Mouse (Mus musculus) hindbrain, embryonic 12.5 days (tissue): ENCODE data around the gene Pla2g6. TPM values are rescaled to one million over a fixed set of nuclear protein-coding genes. Genes with fewer than 3 reads are reported as not detected.

Source experiments
- ATAC-seq: fragments of 200-750 bp; cut with Nextera tagmentation; 2 replicates; pipeline ENCODE4 v1.8.0; 2017; ENCODE audit warnings: moderate TSS enrichment; ENCODE audit not compliant: low FRiP score
- H3K27ac ChIP-seq: fragments of 300-500 bp; sonication (generic); 2 replicates; pipeline ENCODE4 v1.5.1; 2016; ENCODE audit warnings: mild to moderate bottlenecking
- H3K27me3 ChIP-seq: fragments of 300-500 bp; sonication (generic); 2 replicates; pipeline ENCODE4 v1.6.1; 2016; ENCODE audit warnings: mild to moderate bottlenecking
- H3K36me3 ChIP-seq: fragments of 300-500 bp; sonication (generic); 2 replicates; pipeline ENCODE4 v1.6.1; 2016; ENCODE audit warnings: mild to moderate bottlenecking
- H3K4me1 ChIP-seq: fragments of 300-500 bp; sonication (generic); 2 replicates; pipeline ENCODE4 v1.6.1; 2016
- H3K4me2 ChIP-seq: fragments of 300-500 bp; sonication (generic); replicated peaks from 2 replicates; pipeline ENCODE4 v1.6.1; 2016; ENCODE audit warnings: mild to moderate bottlenecking
- H3K4me3 ChIP-seq: fragments of 300-500 bp; sonication (generic); 2 replicates; pipeline ENCODE4 v1.5.1; 2016; ENCODE audit warnings: mild to moderate bottlenecking
- H3K9ac ChIP-seq: fragments of 300-500 bp; sonication (generic); 2 replicates; pipeline ENCODE4 v1.6.1; 2016; ENCODE audit warnings: mild to moderate bottlenecking, moderate library complexity
- H3K9me3 ChIP-seq: fragments of 300-500 bp; sonication (generic); replicated peaks from 2 replicates; pipeline ENCODE4 v1.6.1; 2016; ENCODE audit warnings: mild to moderate bottlenecking
- WGBS: fragments of 180-500 bp; shearing (Covaris S2); methylation state at CpG from one replicate; pipeline ENCODE4 v1.1.7; 2016; 5-methylcytosine and 5-hydroxymethylcytosine counted together
- polyA plus RNA-seq: library from polyadenylated mRNA; unstranded; fragments of >200 nt; fragmentation: Nextera tagmentation; extraction: Ambion mirVana; gene quantifications from 2 replicates; pipeline ENCODE4 v1.2.1, GENCODE M21; 2016

Pla2g6 gene
- polyA plus RNA-seq, 1 experiment from 2014 or later: 36.5 TPM

DNA sequence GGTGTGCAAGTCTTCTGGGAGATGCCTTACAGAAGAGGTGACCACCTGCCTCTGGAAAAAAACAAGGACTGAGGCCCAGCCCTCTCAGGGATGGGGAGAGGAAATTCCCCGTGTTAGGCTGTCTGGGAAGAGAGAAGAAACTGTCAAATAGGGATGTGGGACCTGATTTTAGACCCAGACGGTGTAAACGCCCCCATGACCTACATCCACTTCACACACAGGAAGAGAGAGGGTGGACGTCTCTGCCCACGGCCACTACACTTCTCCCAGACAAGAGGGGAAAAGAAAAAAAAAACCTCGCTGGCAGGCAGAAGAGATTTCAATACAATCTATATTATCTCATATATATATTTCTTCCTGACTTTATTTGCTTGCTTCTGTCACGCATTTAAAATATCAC is 32.2 kb upstream of the Pla2g6 start:
- peaks cover 44% of the 10 kb centered on the region for H3K36me3 ChIP-seq
- H3K27me3 ChIP-seq: peaks cover 20% of the 10 kb centered on the region
- 69% methylated on average over 7 of the region's 7 CpGs for WGBS
- H3K9me3 ChIP-seq: no peaks in the 10 kb centered on the region
- H3K27ac ChIP-seq: no peak overlapping the region; the same call in 1 of the 2 replicates
- H3K4me3 ChIP-seq: no peak overlapping the region
- H3K4me1 ChIP-seq: peaks cover 21% of the 10 kb centered on the region
- ATAC-seq: no peak
- no peak overlapping the region for H3K9ac ChIP-seq
- H3K4me2 ChIP-seq: no peak overlapping the region

DNA sequence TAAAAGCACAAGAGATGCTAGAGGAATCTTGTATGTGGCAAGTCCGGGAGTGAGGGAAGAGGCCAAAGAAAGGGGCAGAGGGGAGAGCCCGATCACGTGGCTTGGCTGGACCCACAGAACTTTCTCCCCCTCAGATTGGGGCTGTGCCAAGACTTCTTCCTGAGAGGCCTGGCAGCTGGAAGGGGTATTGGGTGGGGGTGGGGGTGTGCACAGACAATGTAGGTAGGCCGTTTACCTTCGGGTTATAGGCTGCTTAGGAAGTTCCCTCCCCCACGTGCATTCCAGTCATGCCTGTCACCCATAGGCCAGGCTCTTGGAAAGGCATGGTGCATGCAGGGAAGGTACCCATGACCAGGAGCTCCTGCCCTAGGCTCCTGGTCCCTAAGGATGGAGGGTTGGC is 31.8 kb upstream of the Pla2g6 start:
- Histone ChIP-seq H3K36me3 (peaks cover 40% of the 10 kb centered on the region), H3K27me3 (peaks cover 20% of the 10 kb centered on the region), H3K4me3 (no peak overlapping the region), H3K9ac (no peak overlapping the region), H3K4me1 (peaks cover 21% of the 10 kb centered on the region), H3K27ac (no peak overlapping the region; the same call in 1 of the 2 replicates), H3K4me2 (no peak overlapping the region), H3K9me3 (no peaks in the 10 kb centered on the region)
- 31% methylated on average over 6 of the region's 6 CpGs for WGBS
- no peak for ATAC-seq

DNA sequence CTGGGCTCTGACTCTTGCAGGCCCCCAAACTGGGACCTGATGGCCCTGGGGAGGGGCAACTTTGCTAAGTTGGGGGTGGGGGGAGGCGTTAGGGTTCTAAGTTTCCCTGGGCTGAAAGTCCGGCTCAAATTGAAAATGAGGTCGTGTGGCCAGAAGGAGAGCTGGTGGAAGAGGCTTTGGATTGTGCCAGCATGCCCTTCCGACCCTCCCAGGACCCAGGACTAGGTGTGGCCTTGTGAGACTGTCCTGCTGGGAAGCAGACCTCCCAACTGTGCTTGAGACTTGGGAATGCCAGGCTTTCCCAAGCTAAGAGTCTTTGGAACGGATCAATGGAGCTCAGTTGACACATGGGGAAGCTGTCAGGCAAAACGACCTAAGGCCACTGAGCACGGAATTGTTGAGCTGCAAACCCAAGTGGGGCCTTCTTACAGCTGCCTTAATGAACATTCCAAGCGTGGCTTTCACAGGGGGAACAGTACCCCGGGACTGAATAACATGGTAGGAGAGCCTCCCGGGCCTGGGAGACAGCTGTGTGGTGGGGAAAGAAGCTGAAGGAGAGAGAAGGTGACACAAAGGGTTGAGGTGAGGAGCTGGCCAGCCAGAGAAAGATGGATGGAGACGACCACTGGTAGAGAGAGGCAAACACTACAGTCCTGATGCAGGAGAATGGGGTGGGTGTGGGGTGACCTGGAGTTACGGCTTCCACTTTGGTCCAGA is 29.9 kb upstream of the Pla2g6 start:
- Histone ChIP-seq H3K9ac (peak overlapping the region; percentile 57; the same call in 1 of the 2 replicates), H3K27me3 (peaks cover 20% of the 10 kb centered on the region), H3K9me3 (no peaks in the 10 kb centered on the region), H3K4me3 (peak overlapping the region; percentile 40), H3K4me2 (peak overlapping the region; percentile 75), H3K27ac (no peak overlapping the region), H3K36me3 (peaks cover 23% of the 10 kb centered on the region), H3K4me1 (peaks cover 21% of the 10 kb centered on the region)
- ATAC-seq: no peak; the same call in 1 of the 2 replicates
- WGBS: 38% methylated on average over 12 of the region's 12 CpGs

DNA sequence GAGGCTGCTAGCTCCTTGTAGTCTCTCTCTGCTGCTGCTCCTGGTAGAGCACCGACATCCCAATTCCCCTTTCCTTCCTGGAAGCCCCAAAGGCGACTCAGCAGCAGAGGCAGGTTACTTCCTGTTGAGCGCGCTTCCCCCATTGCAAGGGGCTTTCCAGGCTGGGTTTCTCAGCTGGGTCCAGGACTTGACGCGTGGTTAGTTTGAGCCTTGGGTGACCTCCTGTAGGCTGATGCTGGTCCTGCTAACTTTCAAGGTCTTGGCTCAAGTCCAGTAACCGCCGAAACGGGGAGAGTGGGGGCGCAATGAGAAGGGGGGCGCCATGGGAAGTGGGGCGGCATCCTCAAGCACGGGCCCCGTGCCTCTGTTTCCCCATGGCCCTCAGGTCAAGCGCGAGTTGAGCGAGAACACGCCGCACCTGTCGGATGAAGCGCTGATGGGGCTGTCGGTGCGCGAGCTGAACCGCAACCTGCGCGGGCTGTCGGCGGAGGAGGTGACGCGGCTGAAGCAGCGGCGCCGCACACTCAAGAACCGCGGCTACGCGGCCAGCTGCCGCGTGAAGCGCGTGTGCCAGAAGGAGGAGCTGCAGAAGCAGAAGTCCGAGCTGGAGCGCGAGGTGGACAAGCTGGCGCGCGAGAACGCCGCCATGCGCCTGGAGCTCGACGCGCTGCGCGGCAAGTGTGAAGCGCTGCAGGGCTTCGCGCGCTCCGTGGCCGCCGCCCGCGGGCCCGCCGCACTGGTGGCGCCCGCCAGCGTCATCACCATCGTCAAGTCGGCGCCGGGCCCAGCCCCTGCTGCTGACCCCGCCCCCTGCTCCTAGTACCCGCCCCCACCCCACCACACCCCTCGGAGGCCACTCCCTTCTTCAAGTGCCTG is 29.1 kb upstream of the Pla2g6 start:
- Histone ChIP-seq H3K27ac (no peak overlapping the region), H3K27me3 (peaks cover 20% of the 10 kb centered on the region), H3K36me3 (peaks cover 14% of the 10 kb centered on the region), H3K4me2 (peak overlapping the region; percentile 75), H3K9me3 (no peaks in the 10 kb centered on the region), H3K4me1 (peaks cover 21% of the 10 kb centered on the region), H3K9ac (peak overlapping the region; percentile 57), H3K4me3 (peak overlapping the region; percentile 40)
- ATAC-seq: peak; percentile 68
- under 1% methylated on average over 76 of the region's 77 CpGs for WGBS

DNA sequence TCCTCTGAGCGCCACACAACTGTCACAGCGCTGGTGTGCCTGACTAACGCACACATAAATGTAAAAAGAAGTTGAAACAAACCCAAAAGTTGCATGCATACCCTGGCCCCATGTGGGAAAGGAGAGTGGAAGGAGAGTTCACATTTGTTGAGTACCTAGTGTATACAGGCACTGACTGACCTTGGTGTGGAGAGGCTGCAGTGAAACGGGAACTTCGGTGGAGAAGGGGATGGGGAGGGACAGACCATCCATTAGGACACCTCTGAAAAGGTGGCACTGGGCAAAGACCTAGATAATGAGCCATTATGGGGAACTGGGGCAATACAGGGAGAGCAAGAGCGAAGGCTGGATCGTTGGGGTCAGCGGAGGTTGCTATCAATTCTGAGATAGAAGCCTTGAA is 28.3 kb upstream of the Pla2g6 start:
- ATAC-seq: no peak
- WGBS: 80% methylated on average over 8 of the region's 8 CpGs
- peak overlapping the region; percentile 75 for H3K4me2 ChIP-seq
- peaks cover 7% of the 10 kb centered on the region for H3K36me3 ChIP-seq
- no peak overlapping the region for H3K4me3 ChIP-seq
- peaks cover 20% of the 10 kb centered on the region for H3K27me3 ChIP-seq
- no peak overlapping the region for H3K27ac ChIP-seq
- H3K9ac ChIP-seq: no peak overlapping the region
- no peaks in the 10 kb centered on the region for H3K9me3 ChIP-seq
- peaks cover 25% of the 10 kb centered on the region for H3K4me1 ChIP-seq

DNA sequence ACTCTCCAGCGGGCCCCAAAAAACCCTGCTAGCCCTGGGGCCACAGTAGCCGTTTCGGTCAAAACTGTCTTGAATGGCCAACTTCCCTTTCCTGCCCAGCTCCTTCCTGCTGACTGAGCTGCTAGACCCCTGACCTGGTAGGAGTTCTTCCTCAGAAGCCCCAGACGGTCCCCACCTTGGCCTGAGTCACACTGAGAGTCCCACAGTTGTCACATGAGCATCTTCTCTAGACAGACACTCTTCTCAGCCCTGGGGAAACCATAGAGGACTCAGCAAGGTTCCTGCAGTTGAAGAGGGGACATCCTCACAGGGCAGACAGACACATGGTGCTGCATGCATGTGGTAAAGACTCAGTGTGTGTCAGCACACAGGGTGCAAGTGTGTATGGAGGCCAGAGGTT is 26.4 kb upstream of the Pla2g6 start:
- Histone ChIP-seq H3K9me3 (no peaks in the 10 kb centered on the region), H3K27ac (no peak overlapping the region), H3K4me3 (no peak overlapping the region), H3K36me3 (no peaks in the 10 kb centered on the region), H3K4me1 (peaks cover 23% of the 10 kb centered on the region), H3K27me3 (peaks cover 23% of the 10 kb centered on the region), H3K4me2 (no peak overlapping the region), H3K9ac (no peak overlapping the region)
- WGBS: 76% methylated on average over 4 of the region's 4 CpGs
- no peak for ATAC-seq

DNA sequence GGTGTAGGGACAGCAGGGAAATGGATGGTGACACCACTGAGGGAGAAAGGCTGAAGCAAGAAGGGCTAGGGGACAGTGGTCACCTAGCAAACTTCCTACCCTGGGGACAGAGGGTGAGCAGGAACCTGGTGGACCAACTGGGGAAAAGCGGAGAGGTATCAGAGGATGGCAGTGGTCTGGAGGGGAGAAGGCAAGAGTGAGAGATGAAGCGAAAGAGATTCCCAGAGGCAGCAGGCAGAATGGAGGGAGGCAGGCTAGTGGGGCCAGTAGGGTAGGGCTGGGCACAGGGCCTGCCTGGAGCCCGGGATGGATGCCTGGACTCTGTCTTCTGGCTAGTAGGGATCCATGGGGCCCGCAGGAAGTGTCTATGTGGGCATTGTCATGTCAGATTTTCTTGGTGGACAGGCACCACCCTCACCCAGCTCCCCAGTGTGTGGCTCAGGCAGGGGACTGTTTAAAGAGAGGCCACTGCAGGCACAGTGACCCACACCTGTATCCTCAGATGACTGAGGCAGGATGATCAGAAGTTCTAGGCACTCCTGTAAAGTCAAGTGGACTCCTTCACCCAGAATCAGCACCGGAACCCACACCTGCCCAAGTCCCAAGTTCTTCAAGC is 25.6 kb upstream of the Pla2g6 start:
- Histone ChIP-seq H3K9ac (no peak overlapping the region), H3K27me3 (peaks cover 30% of the 10 kb centered on the region), H3K4me3 (no peak overlapping the region), H3K36me3 (no peaks in the 10 kb centered on the region), H3K27ac (no peak overlapping the region), H3K4me1 (peaks cover 23% of the 10 kb centered on the region), H3K4me2 (no peak overlapping the region), H3K9me3 (no peaks in the 10 kb centered on the region)
- 87% methylated on average over 5 of the region's 5 CpGs for WGBS
- ATAC-seq: no peak

DNA sequence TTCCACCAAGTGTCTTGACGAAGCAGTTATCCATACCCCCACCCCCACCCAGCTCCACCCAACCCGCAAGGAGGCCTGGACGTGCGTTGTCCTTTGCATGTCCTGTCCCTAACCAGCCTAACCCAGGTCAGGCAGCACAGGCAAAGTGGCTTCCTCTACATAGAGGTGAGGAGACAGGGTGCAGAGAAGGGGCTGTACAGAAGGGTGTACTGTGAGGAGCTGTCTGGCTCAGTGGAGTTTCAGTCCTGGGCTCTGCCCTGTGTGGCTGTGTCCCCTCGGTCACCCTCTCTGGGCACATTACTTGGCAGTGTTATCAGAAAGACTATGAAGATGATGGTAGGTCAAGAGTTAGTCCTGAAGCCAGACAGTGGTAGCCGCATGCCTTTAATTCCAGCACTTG is 24.3 kb upstream of the Pla2g6 start:
- Histone ChIP-seq H3K4me2 (no peak overlapping the region), H3K27ac (no peak overlapping the region), H3K9ac (no peak overlapping the region), H3K4me3 (no peak overlapping the region), H3K36me3 (no peaks in the 10 kb centered on the region), H3K27me3 (peaks cover 36% of the 10 kb centered on the region), H3K4me1 (peaks cover 27% of the 10 kb centered on the region), H3K9me3 (no peaks in the 10 kb centered on the region)
- ATAC-seq: no peak
- 83% methylated on average over 6 of the region's 6 CpGs for WGBS

DNA sequence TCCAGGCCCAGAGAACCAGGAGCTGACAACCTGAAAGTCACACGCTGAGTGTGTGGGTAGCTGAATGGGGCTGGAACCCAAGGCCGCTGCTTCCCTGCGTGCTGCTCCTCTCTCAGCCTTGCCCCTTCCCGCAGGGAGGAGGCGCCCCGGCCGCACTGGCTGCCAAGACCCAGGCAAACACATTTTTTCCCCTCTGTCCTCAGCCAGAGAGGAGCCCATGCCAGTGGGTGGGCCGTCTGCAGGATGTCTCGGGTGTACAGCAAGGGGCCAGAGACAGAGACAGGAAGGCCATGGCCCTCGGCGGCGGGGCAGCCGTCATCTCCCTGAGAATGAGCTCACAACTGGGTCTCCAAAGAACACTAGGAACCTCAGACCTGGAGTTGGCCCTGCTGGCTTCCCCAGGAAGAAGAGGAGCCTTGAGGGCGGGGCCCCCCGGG is 23.2 kb upstream of the Pla2g6 start:
- ATAC-seq: no peak
- Histone ChIP-seq H3K9me3 (no peaks in the 10 kb centered on the region), H3K9ac (peak overlapping the region; percentile 9; the same call in 1 of the 2 replicates), H3K4me3 (no peak overlapping the region), H3K36me3 (no peaks in the 10 kb centered on the region), H3K27me3 (peaks cover 29% of the 10 kb centered on the region), H3K4me1 (peaks cover 17% of the 10 kb centered on the region), H3K4me2 (no peak overlapping the region), H3K27ac (no peak overlapping the region)
- 25% methylated on average over 15 of the region's 15 CpGs for WGBS

DNA sequence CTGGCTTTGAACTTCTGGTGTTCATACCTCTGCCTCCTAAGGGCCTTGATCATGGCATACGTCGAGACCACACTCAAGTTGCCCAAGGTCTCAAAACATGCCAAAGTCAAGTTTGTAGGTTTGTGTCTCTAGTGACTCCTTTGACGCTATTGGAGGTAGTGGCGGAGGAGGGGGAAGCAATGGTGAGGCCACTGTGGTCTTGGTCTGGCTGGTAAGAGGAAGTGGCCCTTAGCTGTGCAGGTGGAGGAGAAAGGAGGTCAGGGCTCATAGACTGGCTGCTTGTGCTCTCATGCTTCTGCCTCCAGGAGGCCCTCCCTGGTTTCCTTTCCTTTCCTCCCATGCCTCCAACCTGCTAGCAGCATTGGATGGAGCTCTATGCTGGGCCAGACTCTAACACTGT is 22.7 kb upstream of the Pla2g6 start:
- WGBS: 88% methylated on average over 4 of the region's 4 CpGs
- Histone ChIP-seq H3K36me3 (no peaks in the 10 kb centered on the region), H3K4me3 (no peak overlapping the region), H3K4me1 (peaks cover 16% of the 10 kb centered on the region), H3K27ac (no peak overlapping the region), H3K4me2 (no peak overlapping the region), H3K9ac (no peak overlapping the region), H3K9me3 (no peaks in the 10 kb centered on the region), H3K27me3 (peaks cover 29% of the 10 kb centered on the region)
- ATAC-seq: no peak

DNA sequence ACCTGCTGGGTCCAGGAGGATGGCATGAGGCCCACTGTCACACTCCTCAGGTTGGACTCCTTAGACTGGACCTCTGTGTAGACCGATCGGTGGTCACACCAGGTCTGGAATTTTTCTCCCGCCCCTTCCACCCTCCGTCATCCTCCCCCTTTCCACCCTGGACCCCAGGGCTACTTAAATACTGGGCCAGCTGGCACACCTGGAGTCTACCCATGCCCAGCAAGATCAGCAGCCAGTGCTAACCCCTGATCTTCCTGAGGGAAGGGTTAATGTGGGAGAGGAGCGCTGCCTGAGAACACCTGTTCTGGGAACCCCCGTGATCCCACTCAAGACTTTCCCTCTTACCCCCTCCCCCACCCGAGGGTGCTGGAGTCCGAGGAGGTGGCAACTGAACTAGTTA is 20.5 kb upstream of the Pla2g6 start:
- Histone ChIP-seq H3K4me1 (peaks cover 16% of the 10 kb centered on the region), H3K27ac (no peak overlapping the region), H3K9me3 (no peaks in the 10 kb centered on the region), H3K4me2 (peak overlapping the region; percentile 98), H3K27me3 (peaks cover 24% of the 10 kb centered on the region), H3K4me3 (peak overlapping the region; percentile 73; the same call in 1 of the 2 replicates), H3K9ac (peak overlapping the region; percentile 3; the same call in 1 of the 2 replicates), H3K36me3 (no peaks in the 10 kb centered on the region)
- 78% methylated on average over 8 of the region's 8 CpGs for WGBS
- peak; percentile 3; the same call in 1 of the 2 replicates for ATAC-seq
